Mouse (Mus musculus) urinary bladder, postnatal 25 days (tissue): ENCODE data around the gene Ssr1.
A peak's percentile ranks its signal among the peaks of the same experiment; 100 is the strongest.

Source experiments
- DNase-seq: peaks from one replicate; pipeline ENCODE4 v3.0.0; 2022; ENCODE audit warnings: low spot score

The Ssr1 gene

GRCm38 (mm10) chr13:37993704-37994404 lies at the start of gene Ssr1:
Gene Ssr1, minus strand, starts transcription at chr13:37994217.
- peak; percentile 96 for DNase-seq

GRCm38 (mm10) chr13:38037811-38038210 lies 43.8 kb upstream of the Ssr1 start:
- no peak for DNase-seq

- peak; percentile 94 for DNase-seq
These were observed 43.1 kb upstream of the Ssr1 start, which contains the start of gene Cage1 for GRCm38 (mm10) chr13:38037044-38037687. Gene Cage1, minus strand, starts transcription at chr13:38037069.

- peak; percentile 7 for DNase-seq
These were observed 42.5 kb upstream of the Ssr1 start, which contains the start of gene Riok1 for GRCm38 (mm10) chr13:38036343-38037043. Gene Riok1, plus strand, starts transcription at chr13:38036995.

GRCm38 (mm10) chr13:38028407-38028806 lies 34.4 kb upstream of the Ssr1 start:
- no peak for DNase-seq

- DNase-seq = no peak
These were observed 33.7 kb upstream of the Ssr1 start for GRCm38 (mm10) chr13:38027618-38028248.

GRCm38 (mm10) chr13:38025874-38026273 lies 31.9 kb upstream of the Ssr1 start:
- DNase-seq = no peak

- DNase-seq = no peak
These were observed 24.8 kb upstream of the Ssr1 start for GRCm38 (mm10) chr13:38018791-38019190.

GRCm38 (mm10) chr13:38015591-38015990 lies 21.6 kb upstream of the Ssr1 start:
- no peak for DNase-seq

GRCm38 (mm10) chr13:38012436-38012835 lies 18.4 kb upstream of the Ssr1 start:
- DNase-seq = no peak

GRCm38 (mm10) chr13:38010444-38010910 lies 16.5 kb upstream of the Ssr1 start:
- DNase-seq = no peak

GRCm38 (mm10) chr13:38009721-38010408 lies 15.8 kb upstream of the Ssr1 start:
- DNase-seq = no peak

GRCm38 (mm10) chr13:38007972-38008371 lies 14.0 kb upstream of the Ssr1 start:
- no peak for DNase-seq

- no peak for DNase-seq
These were observed 8.4 kb upstream of the Ssr1 start for GRCm38 (mm10) chr13:38002461-38002860.

- DNase-seq = no peak
These were observed 5.7 kb upstream of the Ssr1 start for GRCm38 (mm10) chr13:37999713-38000112.

GRCm38 (mm10) chr13:37994405-37994749 lies 360 bp upstream of the Ssr1 start:
- DNase-seq = no peak

- DNase-seq = no peak
These were observed 677 bp downstream of the Ssr1 start for GRCm38 (mm10) chr13:37993376-37993703.

GRCm38 (mm10) chr13:37992638-37993371 lies 1.2 kb downstream of the Ssr1 start:
- no peak for DNase-seq

- DNase-seq = no peak
These were observed 4.3 kb downstream of the Ssr1 start for GRCm38 (mm10) chr13:37989701-37990100.

GRCm38 (mm10) chr13:37986166-37986565 lies 7.9 kb downstream of the Ssr1 start:
- no peak for DNase-seq

GRCm38 (mm10) chr13:37981063-37981462 lies 13.0 kb downstream of the Ssr1 start:
- no peak for DNase-seq
